Mouse (Mus musculus): Measurements from ENCODE around the gene Usp28.
A peak's percentile ranks its signal among the peaks of the same experiment; 100 is the strongest.
"Not testable (repeated sequence)": the region's sequence is repeated elsewhere in the genome, so short reads cannot be mapped to it uniquely, and the experiment has no call there.

Usp28 gene

DNA sequence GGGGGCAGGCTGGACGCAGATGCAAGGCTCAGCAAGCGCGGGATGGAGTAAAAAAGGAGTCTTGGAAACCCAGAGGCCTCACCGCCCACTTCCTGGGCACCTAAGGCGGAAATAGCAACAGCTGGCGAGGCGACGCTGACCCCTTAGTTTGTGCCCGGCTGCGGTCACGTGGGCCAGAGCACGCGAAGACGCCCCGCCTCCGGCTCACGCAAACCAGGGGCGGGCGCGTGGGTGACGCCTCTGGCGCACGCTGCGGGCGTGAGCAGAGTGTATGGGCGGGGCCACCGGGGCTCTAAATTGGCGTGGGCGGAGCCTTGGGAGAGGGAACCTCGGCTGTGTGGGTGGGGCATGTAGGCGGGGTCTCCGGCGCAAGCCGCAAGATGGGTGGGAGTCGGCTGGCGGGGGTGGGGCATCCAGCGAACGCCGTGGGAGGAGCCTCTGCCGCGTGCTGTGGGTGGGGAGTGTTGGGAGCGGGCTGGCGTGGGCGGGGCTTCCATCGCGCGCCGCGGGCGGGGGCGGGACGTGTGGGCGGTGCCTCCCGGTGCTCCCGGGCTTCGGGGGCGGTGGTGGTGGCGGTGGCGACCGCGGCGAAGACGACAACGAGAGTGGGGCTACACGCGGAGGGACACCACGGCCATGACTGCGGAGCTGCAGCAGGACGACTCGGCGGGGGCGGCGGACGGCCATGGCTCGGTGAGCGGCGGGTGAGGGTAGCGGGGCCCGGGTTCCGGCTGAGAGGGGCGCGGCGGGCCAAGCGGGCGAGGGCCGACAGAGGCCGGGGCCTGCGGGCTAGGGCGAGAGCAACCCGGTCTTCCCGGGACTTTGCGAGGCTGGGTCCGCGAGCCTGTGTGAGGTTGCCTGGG, at the start of gene Usp28:
Gene Usp28, plus strand, starts transcription at position 531 of the 863 bp plus-strand sequence.
- peak; percentile 99 for DNase-seq (ENCODE audit: low spot score in 2 of 2)

DNA sequence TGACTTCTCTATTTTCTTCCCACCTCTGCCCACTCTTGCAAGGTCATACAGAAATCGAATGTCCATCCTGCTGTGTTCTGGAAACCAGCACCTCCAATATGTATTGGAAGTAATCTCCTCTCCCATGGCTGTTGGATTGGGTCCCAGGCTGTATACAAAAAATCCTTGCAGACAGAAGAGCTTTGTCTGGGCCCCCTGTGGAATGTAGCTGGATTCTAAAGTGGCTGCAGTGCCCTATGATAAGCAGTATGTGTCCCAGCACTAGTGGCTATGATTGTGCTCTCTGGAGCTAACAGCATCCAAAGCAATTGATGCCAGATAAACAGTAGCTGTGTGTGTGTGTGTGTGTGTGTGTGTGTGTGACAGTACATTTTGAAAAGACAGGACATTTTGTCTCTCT, 42.8 kb upstream of the Usp28 start:
- DNase-seq (ENCODE audit: low spot score in 2 of 2), result no peak

DNA sequence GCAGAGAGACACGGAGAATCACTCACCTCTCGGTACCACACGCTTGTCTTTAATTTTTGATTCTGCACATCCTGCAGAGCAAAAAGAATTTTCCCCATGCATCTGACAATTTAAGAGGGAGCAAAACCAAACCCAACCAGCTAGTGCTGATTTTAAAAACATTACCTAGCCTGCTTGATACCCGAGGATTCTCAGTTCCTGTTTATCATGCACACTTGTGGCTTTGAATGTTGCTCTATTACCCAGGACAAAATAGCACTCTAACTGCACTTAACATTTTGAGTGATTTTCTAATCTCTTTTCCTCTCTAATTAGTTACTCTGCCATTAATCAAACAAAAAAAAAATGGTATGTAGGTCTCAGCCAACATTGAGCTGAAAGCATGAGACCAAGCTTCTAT, 37.6 kb upstream of the Usp28 start:
- DNase-seq (ENCODE audit: low spot score in 2 of 2), result no peak

DNA sequence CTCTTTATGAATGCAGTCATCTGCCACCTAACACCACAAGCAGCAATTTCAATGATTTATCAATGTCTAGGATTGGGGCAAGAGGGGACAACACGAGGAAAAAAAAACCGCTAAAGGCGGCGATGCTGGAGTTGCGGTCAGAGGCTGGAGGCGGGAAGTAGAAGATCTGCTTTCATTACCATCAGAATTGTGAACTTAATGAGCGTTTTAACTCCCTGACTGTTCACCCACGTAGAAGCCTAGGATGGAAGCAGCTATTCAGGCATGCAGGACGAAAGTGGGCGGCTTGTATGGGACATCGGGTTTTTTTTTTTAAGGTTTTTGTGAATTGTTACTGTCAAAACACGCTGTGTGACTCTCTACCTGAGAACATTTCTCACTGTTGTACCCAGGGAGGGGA, 23.9 kb upstream of the Usp28 start:
- no peak for DNase-seq (ENCODE audit: low spot score in 2 of 2)

DNA sequence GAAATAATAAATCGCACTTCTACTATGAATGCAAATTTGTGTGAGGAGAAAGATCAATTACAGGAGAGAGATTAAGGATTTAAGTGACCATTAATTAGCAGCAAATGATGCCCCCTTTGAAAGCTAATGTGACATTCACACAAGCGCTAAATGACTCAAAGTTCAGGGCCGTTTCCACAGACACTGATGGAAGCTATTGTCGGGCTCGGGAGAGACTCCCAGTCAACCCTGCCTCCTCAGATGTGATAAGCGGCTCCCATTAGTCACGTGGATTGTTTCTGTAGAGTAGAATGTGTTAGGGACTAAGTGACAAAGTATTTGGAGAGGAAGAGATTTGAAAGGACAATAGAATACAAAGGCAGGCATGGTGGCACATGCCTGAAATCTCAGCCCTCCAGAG, 23.0 kb upstream of the Usp28 start:
- DNase-seq (ENCODE audit: low spot score in 2 of 2), result no peak

DNA sequence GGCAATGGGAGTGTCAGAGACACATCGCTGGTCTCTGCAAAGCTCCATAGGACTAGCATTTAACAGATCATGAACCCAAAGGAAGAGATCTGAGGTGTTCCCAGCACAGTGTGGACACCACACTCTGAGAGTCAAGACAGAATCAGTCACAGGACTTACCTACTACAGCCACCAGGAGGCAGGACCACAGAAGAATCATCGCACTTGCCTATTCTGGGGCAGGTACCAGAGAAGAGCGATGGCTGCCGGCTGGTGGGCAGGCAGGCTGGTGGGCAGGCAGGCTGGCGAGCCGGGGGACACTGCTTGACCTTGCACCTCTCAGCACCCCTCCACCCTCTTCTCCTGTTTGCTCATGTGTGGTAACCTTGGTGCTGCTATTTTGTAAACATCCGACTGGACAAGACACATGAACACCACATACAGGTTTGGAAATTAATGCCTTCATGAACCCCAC, 20.6 kb upstream of the Usp28 start, which contains the start of gene Htr3b:
Gene Htr3b, minus strand, starts transcription at position 404 of the 454 bp plus-strand sequence.
- no peak for DNase-seq (ENCODE audit: low spot score in 2 of 2)

DNA sequence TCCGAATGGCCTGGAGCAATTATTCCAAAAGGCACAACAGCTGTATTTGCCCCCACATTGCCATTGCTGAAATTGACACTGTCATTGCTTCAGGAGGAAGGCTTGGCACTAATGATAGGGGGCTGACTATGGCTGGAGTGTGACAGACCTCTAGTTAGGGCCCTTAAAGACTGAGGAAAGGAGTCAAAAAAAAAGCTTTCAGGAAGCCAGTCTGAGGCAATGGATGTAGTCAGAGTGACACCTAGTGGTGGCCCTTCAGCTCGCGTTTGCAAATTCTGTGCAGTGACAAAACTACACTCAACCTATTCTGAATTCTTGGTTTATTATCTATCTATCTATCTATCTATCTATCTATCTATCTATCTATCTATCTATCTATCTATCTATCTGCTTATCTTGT, 12.7 kb upstream of the Usp28 start:
- peak in 1 of 2 experiments; percentile 12 for DNase-seq (ENCODE audit: low spot score in 2 of 2)

DNA sequence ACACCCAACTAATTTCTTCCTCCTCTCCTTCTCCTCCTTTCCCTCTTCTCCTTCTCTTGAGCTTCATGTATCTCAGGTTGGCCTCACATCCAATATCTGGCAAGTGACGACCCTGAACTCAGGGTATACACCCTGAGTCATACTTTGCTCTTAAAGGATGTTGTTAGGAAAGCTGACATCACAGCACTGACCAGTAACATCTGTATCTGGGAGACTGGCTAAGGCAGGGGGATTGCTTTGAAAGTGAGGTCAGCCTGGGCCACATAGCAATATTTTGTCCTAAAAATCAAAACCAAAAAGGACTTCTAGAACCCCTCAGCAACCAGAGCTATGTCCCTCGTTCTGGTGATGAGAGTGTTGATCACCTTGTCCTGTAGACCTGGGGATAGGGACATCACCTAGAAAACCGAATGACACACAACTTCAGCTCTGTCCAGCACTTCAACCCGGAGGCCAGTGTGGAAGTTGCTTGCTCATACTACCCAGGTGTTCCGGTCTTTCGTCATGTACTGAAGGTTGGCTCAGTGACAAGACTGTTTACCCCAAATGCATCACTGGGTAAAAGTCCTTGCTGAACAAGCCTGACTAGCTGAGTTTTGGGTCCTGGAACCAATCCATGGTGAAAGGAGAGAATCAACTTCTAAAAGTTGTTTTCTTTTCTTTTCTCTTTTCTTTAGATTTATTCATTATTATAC, 8.4 kb upstream of the Usp28 start:
- DNase-seq (ENCODE audit: low spot score in 2 of 2), result no peak

DNA sequence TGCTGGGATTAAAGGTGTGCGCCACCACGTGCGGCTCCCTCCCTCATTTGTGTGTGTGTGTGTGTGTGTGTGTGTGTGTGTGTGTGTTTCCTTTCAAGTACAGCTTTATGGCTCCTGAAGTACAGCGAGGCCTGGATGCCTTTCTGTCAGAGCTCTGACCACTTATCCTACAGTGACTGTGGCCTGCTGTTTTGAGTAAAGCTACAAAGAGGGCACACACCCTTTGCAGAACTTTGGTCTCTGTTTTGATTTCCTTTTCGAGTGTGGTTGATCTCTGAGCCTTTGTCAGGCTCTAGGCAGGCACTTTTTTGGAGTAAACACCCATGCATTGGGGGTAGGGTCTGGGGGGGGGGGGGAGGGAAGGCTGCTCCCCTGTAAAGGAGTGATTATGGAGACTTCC, 4.8 kb upstream of the Usp28 start:
- no peak for DNase-seq (ENCODE audit: low spot score in 2 of 2)

DNA sequence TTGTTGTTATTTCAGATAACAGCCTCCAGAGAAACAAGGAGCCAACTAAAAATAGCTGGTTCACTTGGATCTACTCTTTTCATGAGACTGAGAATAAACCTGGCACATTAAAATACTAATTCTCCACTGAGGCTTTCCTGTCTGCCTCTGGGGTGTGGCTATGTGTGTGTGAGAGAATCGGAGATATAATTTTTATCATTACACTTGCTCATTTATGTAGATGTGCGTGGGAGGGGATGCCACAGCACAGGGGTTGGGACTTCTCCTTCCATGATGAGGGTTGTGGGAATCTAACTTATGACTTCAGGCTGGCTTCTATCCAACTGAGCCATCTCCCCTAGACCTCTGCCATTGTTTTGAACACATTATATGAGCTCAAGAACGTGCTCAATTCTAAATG, 4.4 kb upstream of the Usp28 start:
- no peak for DNase-seq (ENCODE audit: low spot score in 2 of 2)

DNA sequence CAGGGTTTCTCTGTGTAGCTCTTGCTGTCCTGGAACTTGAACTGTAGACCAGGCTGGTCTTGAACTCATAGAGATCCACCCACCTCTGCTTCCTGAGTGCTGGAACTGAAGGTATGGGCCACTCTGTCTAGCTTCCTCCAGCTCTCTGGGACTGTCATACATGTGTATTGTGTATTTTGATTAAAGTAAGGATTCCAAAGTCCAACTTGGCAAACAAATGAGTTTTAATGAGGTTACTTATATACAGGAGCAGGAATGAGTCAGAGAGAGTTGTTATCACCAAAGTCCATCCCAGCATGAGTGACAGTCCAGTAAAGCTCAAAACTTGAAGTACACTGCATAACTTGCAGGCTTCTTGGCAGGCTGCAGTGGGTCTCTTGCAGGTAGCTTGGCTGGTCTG, 3.3 kb upstream of the Usp28 start:
- DNase-seq (ENCODE audit: low spot score in 2 of 2), result no peak

DNA sequence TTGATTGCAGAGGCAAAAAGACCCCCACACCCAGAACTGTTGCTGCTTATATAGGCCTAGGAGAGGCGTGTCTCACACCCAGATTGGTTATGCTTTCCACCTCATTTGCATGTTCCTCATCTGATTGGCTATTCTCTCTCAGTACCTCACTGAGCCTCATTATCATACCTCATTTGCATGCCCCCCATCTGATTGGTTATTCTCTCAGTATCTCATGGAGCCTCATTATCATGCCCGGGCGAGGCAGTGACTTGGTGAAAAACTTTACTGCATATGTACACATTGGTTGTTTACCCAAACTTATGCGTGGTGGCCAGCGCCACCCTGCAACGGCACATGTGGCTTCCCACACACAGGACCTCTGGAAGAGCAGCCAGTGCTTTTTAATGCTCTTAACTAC, 1.4 kb upstream of the Usp28 start:
- not testable (repeated sequence) for DNase-seq (ENCODE audit: low spot score in 2 of 2)

DNA sequence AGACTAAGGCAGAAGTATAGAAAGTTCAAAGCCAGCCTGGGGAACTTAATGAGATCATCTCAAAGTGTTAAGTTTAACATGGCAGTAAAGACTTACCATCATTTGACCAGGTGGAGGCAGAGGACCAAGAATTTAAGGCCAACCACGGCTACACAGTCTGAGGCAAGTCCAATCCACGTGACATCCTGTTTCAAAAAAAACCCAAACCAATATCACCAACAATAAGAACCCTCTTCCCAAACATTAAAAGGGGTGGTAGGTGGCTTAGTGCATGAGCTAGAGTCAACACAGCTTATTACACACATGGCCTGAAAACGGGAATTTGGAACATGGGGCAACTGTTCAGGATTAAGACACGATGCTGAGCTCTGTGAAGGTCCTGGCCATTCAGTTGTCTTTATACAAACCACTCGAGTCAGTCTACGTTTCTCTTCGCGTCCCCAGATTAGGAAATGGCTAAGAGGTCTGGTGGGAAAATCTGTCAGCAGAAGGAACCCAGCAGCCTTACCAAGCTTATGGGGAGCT, 793 bp upstream of the Usp28 start:
- no peak for DNase-seq (ENCODE audit: low spot score in 2 of 2)

DNA sequence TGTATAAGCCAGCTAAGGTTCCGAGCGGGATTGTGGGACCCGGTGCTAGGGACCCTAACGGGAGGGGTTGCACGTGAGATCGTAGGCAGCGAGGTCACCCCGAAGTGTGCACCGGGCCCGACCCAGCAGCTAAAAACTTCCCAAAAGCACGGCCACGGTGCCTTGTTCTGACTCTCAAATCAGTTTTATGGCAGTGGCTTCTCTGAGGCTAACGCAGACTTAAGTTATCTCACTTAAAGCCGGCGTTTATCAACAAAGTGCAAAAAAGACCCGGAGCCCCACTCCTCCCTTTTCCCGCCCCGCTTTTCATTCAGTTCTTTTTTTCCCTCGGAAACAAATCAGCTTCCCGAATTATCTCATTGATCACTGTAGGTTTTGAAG, 523 bp downstream of the Usp28 start:
- no peak for DNase-seq (ENCODE audit: low spot score in 2 of 2)

DNA sequence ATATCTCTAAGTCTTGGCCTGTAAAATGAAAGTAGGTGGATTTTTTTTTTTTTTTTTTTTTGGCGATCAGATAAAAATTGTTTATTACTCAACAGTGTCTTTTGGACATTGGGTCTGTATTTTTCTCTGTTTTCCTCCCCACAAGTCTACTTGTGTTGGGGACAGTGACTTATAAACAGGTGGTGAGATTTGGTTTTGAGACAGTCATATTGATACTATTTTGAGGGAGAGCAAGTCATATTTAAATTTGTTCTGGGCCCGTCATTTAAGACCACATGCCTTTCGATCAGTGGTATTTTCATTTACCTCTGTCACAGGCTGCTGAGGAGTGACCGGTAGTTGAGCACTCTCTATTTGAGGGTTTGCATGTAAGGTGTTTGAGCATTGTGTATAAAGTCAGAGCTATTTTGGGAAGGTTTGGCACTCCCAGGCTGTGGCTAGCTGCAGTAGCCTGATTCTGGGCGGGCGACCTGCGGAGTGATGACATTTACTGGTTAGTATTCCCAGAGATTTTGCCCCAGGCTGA, 1.5 kb downstream of the Usp28 start:
- DNase-seq (ENCODE audit: low spot score in 2 of 2), result no peak

DNA sequence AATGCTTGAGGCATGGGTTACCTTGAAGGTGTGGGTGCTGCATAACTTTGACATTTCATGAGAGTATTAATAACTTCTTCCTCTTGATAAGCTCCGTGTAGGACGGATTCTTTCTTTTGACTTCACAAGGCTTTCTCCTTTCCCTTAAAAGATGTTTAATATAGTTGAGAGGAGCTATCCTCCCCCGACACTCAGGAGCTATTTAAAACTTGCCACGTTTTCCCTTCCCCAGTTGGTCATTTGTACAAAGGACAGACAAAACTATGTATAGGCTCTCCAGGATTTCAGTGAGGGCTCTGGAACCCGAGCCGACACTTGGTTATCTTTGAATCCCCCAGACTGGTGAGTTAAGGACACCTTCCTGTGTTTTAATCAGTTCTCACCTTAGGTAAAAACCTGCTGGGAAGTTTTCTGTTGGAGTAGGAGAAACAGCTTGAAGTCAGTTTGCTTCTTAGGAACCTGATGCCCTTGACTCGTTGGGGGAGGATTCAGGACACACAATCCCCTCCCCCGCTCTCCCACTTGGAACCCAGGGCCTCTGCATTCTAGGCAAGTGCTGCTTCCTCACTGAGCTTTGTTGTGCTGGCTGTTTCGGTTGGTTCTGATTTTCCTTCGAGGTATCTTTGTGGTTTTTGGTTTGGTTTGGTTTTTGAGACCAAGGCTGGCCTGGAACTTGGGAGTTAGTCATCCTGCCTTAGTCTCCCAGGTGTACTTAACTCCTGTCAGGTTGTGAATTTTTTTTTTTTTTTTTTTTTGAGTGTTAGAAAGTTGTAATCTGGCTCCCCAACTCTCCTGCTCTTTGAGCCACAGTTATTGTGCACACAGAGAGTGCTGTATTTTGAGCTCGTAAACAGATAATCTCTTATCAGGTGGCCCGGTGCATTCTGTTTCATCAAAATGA, 2.3 kb downstream of the Usp28 start:
- no peak for DNase-seq (ENCODE audit: low spot score in 2 of 2)

DNA sequence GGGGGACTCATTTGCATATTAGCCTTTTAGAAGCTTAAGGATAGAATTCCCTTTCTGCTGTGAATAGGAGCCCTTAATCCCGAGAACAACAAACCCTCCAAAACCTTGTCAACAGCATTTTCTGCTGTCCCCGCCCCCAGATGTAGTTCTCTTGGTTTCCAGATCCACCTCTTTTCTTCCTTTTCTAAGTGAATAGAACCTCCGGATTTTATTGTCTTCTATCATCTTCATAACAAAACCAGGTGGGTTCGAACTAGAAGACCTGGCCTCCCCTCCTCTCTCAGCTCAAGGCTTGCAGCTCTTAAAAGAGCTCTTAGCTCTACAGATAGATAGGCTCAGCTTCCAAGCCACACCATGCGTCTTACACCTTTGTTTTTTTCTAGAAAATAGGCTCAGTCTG, 6.5 kb downstream of the Usp28 start:
- DNase-seq (ENCODE audit: low spot score in 2 of 2), result no peak

DNA sequence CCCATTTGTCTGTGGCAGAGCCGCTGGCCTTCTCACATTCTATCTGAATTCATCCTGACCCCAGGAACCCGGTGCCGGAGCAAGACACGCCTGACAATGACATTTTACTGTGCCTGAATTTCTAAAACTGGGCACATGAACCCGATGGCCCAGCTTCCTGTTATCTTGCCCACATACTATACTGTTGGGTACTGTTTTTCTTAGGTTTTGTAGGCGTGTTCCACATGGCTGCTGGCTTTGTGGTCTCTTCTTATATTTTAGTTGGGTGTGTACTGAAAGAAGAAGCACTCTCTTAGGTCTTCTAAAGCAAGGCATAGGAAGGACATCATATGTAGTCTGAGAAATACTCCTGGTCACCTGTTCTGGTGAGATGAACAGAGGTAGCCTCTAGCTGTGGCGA, 9.6 kb downstream of the Usp28 start:
- no peak for DNase-seq (ENCODE audit: low spot score in 2 of 2)

DNA sequence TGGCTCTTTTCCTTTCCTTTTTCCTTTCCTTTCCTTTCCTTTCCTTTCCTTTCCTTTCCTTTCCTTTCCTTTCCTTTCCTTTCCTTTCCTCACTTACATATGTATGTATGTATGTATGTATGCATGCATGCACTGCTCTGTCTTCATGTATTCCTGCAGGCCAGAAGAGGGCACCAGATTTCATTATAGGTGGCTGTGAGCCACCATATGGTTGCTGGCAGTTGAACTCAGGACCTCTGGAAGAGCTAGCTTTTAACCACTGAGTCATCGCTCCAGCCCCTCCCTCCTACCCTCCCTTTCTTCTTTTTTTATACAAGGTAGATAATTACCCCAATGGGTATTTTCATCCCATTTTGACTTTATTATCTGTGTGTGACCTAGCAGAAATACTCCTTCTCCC, 10.6 kb downstream of the Usp28 start:
- DNase-seq (ENCODE audit: low spot score in 2 of 2), result no peak

DNA sequence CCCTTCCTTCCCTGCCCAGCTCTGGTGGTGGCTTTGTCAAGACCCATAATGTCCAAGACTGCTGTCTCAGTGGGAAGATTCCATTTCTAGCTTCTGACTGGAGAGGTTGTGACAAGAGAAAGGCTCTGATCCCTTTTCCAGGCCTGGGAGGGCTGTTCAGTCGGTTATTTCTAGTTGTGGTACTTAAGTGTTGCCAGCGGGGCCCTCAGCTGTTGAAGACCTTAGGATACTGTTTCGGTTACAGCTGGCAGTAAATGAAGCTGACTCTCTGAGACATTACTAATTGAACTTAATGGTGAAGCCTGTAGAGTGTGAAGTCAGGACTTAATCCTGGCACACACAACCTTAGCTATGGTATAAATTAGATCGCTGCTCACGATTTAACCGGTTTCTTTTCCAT, 14.1 kb downstream of the Usp28 start:
- DNase-seq (ENCODE audit: low spot score in 2 of 2), result no peak

DNA sequence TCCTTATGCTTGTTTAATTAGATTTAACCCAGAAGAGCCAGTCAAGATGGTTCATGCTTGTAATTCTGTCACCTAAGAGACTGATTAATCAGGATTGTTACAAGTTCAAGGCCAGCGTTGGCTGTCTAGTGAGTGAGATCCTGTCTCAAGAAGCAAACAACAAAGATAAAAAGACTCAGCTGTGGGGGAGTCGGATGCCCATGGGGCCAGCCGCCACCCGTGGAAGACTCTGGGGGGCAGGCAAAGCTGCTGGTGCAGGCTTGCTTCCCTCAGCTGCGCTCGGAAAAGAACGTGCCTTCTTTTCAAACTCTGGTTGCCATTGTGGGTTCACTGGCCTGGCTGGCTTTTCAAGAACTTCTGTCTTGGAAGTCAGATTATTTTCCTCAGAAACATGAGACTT, 30.6 kb downstream of the Usp28 start:
- no peak for DNase-seq (ENCODE audit: low spot score in 2 of 2)

DNA sequence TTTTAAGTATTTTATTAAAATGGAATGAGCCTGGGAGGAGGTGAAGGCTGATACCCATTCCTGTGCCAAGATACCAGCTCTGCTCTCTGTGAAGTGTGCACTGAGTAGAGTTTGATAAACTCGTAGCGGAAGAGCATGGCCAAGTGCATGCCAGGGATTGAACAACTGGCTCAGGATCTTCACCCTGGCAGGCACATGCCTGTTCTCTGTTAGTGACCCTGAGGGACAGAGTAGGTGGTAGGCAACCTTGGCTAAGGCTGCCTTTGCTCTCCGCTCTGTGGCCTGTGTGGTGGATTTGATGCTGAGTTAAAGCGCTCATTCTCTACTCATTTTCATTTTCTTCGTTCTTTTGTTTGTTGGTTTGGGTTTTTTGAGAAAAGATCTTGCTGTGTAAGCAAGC, 36.1 kb downstream of the Usp28 start:
- no peak for DNase-seq (ENCODE audit: low spot score in 2 of 2)

Measured in spleen, postnatal 14 days (tissue).